Mouse (Mus musculus): ENCODE results near the gene Flt3l.

The Flt3l gene

GRCm38 (mm10) chr7:45095367-45095766, 40.9 kb downstream of the Flt3l start:
- DNase-seq, result no peak

DNA sequence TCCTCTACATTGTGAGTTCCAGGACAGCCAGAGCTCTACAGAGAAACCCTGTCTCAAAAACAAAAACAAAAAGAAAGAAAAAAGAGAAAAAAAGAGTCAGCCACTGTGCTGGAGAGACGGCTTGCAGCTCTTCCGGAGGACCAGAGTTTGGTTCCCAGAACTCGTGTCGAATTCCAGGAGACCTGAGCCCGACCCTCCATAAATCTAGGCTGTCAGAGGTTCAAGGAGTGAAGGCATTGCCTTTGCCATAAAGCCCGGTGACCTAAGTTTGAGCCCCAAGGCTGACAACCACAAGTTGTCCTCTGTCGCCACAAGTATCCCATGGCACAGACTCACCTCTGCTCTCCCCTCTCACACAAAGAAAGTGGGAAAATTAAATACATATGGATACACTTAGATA, 42.1 kb downstream of the Flt3l start:
- DNase-seq, result peak; percentile 55 to 65

GRCm38 (mm10) chr7:45093516-45093905, 42.7 kb downstream of the Flt3l start:
- peak; percentile 60 to 66 for DNase-seq

DNA sequence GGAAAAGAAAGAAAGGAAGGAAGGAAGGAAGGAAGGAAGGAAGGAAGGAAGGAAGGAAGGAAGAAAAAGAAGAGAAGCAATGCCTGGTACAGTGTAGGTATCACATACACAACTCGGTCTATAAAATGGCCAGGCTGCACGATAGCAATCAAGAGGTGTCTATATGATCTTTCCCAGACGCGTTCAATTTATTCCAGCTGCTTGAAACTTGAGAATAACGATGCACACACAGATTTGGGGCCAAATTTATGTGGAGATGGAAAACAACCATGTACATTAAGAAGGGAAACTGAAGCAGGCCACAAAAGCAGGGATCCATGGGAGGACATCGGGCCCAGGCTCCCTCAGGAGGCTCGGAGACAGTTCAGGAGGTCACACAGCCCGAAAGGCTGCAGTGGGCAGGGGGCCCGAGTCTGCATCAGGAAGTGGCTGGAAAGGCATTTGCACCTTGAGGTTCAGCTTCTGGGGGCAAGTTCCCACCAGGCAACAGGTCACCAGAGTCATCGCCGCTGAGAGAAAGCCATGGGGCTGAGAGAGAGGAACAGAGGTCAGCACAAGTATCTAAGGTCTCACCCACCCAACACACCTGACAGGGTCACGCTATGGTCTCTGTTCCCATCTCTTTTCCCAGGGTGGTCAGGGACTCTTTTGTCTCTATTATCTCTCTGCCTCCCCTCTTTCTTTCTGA, 43.3 kb downstream of the Flt3l start:
- no peak for DNase-seq

GRCm38 (mm10) chr7:45092048-45092447, 44.2 kb downstream of the Flt3l start, which contains the start of gene Rcn3:
Rcn3 (minus strand) TSS chr7:45092221.
- peak; percentile 93 to 96 for DNase-seq

- DNase-seq, result peak; percentile 69 to 78
Measured at GRCm38 (mm10) chr7:45091001-45091990, 44.9 kb downstream of the Flt3l start.

DNA sequence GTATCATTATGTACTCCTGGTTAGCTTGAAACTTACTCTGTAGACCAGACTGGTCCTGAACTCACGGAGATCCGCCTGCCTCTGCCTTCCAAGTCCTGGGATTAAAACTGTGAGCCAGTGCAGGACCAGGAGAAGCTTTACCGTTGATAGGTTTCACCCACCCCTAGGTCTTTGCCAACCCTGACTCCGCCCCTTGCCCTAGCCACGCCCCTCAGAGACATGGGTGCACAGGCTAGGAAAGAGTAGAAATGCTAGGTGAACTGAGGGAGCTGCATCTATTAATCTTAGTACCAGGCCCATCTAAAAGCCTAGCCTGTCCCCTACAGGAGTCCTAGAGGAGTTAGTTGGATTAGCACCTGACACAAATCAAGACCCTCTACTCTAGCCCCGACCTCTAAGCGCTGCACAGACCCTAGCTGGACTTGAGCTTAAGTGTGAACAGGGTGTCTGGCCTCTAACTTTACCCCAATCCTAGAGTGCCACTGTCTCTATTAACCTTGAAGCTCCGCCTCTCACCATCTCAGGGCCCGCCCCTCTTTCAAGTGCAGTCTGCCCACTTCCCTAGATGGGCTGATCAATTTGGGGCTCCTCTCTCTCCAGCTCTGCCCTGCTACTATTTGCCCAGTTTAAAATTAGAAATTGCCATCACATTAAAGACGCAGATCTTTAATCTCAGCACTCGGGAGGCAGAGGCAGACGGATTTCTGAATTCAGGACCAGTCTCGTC, 45.8 kb downstream of the Flt3l start:
- peak in 1 of 2 experiments; percentile 37 for DNase-seq

DNA sequence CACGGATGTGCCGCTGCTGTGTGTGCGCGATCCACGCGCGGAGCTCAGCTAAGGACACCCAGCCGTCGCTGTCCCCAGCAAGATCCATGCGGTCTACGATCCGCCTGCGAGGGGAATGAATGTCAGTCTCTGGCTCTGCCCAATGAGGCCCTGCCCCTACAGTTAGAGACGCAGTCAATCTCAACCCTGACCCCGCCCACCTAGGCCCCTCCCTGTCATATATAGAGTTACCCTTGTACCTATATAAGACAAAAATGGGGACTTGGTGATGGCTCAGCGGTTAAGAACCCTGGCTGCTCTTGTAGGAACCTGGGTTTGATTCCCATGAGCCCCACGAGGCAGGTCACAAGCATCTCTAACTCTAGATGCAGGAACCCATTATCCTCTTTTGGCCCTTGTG, 47.6 kb downstream of the Flt3l start:
- DNase-seq, result no peak

GRCm38 (mm10) chr7:45086084-45086483, 50.1 kb downstream of the Flt3l start:
- no peak for DNase-seq

DNA sequence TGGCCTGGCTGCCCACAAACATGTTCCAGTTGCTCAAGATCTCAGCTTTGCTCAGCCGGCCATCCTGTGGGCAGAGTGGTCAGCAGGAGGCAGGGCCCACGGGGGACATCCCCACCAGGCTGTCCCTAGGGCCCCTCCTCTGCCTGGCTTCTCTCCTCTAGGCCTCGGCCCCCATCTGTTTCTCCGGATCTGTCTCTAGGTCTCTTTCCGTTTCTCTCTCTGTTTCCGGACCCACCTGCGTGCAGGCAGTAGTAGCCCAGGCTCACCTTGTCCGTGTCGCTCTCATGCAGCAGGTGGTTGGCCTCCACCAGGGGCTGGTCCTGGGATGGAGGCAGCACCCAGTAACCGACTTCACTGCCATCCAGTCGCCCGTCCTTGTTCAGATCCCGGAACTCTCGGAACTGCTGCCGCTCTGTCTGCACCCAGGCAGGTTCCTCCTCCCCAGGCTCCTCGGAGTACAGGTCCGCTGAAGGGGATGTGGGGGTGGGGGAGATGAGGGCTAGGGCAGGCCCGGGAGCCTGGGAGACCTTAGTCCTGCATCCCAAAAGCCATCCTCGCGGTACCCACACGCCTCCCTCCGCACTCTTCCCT, 52.8 kb downstream of the Flt3l start:
- no peak for DNase-seq

DNA sequence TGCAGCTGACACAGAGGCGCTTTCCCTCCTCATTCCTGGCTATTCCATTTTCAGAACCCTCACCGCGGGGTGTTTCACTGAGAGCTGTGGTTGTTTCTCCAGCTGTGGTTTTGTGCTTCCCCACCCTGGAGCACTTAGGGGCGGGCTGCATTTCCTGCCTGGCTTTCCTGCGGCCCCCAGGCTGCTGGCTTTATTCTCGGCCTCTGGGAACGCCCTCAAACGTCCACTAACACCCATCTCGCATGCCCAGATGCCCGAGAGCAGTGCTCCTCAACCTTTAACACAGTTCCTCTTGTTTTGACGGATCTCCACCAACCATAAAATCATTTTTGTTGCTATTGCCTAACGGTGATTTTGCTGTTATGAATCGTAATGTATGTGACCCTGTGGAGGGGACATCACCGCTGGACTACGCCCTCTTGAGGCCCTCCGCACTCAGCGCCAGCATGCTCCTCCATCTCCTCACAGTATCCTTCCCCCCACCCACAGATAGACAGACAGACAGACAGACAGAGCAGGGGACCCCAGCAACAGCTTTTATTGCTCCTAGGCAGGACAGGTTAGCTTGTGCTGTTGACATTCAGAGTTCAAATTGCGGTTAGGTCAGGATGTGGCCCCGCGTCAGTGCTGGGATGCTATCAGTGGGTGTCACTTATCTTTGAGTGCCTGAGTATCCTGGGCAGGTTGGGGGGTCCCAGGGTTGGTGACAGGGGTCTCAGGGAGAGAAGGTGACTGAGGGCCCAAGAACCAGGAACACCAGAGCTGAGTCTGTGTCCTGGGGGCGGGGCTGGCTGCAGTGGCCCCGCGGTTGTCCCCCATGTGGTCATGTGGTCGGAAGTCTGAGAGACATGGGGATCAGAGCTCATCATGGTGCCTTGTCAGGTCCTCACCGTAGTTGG, 53.6 kb downstream of the Flt3l start:
- peak; percentile 66 to 79 for DNase-seq

- DNase-seq, result no peak
Measured at GRCm38 (mm10) chr7:45081016-45081415, 55.2 kb downstream of the Flt3l start.

- DNase-seq, result peak; percentile 94 to 96
Measured at GRCm38 (mm10) chr7:45079856-45080255, 56.4 kb downstream of the Flt3l start.
